Mouse (Mus musculus) cortical plate, adult 2 months (tissue): ENCODE results near the gene Gramd1b.

Experiments
- CTCF ChIP-seq: fragments of 200-500 bp; IDR thresholded peaks from 2 replicates; pipeline ENCODE4 v1.5.1; 2011; ENCODE audit warnings: mild to moderate bottlenecking, control low read depth, low read length; ENCODE audit not compliant: insufficient read depth; ENCODE audit errors: extremely low read depth
- POLR2A ChIP-seq: fragments of 200-500 bp; IDR thresholded peaks from 2 replicates; pipeline ENCODE4 v1.6.1; 2011; ENCODE audit warnings: mild to moderate bottlenecking, low read length, control low read depth; ENCODE audit not compliant: insufficient read depth; ENCODE audit errors: extremely low read depth

DNA sequence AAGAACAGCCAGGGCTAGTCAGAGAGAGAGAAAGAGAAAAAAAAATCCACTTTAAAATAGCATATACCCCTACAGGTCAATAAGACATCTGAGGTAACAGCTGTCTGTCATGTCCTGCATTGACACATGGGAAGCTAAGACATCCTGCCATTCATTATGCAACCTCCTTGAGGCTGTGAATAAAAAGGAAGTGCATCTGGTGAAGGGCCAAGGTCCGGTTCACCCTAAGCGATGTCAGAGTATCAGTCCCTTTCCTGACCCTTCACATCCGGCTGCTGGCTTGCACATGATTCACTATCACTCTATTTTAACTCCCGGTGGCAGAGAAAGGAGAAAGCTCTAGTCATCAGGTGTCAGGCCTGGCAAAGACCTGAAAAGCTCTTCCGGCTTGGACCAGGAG lies 73.7 kb downstream of the Gramd1b start:
- no peak for TF ChIP-seq POLR2A
- no peak for TF ChIP-seq CTCF
